Mouse (Mus musculus): ENCODE data around the gene Ap2a1.

- no peak for TF ChIP-seq POLR2A (IDR thresholded peaks at IDR 0.05; ENCODE audit: extremely low read depth, insufficient read depth, low read length)
- TF ChIP-seq CTCF (IDR thresholded peaks at IDR 0.05; ENCODE audit: extremely low read depth, insufficient read depth, low read length): no peak
Observed at GRCm38 (mm10) chr7:44965975-44966374, 36.7 kb upstream of the Ap2a1 start.

All from cortical plate, adult 2 months (tissue).